Mouse (Mus musculus) embryo, embryonic 11.5 days (tissue): ENCODE data around the gene Aldob.
A peak's percentile ranks its signal among the peaks of the same experiment; 100 is the strongest.
"Not testable (repeated sequence)": the region's sequence is repeated elsewhere in the genome, so short reads cannot be mapped to it uniquely, and the experiment has no call there.

Source experiments
- DNase-seq: peaks from one replicate; pipeline ENCODE4 v3.0.0-alpha.2; 2012; ENCODE audit warnings: low read depth, low spot score

Aldob gene

DNA sequence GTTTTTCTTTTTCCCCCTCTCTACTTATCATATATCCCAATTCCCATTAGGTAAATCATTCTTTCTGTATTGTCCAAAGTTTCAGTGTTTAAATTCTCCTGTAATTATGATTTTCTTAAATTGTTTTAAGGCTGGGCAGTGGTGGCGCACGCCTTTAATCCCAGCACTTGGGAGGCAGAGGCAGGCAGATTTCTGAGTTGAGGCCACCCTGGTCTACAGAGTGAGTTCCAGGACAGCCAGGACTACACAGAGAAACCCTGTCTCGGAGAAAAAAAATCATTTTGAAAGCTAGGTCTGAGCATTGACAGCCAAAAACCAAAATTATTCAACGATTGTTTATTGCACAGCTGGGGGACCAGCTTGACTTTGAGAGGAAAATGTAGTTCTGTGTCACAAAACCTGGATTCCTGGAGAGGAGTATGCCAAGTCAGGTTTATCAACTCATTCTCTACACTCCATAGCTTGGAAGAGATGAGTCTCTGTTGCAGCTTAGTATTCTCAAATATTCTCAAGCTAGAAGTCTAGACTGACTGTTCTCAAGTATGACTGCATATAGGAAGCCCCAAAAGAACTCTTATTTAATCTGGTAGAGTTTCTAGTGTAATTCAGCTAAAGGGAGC lies 13.6 kb downstream of the Aldob start:
- no peak for DNase-seq

DNA sequence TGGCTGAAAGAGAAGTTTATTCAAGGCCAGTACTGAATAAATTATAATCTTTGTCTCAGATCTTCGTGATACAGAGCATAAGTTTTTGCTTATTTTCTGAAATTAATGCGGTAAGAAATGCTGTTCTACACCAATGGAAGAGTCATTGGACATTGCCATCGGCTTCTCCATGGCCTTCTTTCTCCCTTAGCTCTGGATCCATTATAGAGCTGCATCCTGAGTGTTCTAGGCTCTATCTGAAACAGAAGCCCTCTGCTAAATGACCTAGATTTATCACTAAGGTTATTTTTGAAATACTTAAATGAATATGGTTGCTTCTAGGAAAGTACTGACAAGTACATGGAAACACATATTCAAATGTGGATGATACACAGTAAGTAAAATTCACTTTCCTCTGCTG lies 14.3 kb downstream of the Aldob start:
- no peak for DNase-seq

DNA sequence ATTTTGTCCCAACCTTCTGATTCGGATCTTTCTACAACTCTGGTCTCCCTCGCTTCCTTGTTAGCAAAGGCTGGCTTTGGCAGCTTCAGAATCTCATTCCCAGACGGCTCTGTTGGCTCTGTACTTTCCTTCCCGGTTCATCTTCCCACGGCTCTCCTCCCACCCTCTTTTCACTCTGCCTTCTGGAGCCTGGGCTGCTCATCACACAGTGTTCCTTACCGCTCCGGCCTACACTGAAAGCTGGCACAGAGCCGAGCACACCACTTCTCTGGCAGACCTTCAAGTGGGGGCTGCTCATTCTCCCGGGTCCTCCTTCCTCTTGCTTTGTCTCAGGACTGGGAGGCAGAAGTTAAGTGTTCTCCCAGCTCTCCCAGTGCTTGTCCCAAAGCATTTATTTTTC lies 26.8 kb downstream of the Aldob start:
- DNase-seq, result no peak

DNA sequence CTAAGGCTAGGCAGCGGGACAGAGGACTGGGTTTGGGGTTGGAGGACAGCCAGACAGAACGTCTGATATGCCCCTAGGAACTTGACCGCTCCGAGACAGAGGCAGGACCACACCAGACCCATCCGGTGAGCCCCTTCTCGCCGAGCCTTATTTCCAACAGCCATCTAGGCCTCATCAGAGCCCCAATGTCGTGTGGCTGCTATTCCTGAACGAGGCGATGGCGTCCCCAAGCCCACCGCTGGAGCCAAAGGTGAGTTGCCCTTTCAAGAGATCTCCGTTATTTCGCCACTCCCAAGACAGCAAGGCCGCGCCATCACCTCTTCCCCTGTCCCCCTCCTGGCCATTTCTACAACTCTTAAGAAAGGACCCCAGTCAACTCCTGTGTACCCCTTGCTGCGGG lies 28.0 kb downstream of the Aldob start:
- DNase-seq, result no peak

DNA sequence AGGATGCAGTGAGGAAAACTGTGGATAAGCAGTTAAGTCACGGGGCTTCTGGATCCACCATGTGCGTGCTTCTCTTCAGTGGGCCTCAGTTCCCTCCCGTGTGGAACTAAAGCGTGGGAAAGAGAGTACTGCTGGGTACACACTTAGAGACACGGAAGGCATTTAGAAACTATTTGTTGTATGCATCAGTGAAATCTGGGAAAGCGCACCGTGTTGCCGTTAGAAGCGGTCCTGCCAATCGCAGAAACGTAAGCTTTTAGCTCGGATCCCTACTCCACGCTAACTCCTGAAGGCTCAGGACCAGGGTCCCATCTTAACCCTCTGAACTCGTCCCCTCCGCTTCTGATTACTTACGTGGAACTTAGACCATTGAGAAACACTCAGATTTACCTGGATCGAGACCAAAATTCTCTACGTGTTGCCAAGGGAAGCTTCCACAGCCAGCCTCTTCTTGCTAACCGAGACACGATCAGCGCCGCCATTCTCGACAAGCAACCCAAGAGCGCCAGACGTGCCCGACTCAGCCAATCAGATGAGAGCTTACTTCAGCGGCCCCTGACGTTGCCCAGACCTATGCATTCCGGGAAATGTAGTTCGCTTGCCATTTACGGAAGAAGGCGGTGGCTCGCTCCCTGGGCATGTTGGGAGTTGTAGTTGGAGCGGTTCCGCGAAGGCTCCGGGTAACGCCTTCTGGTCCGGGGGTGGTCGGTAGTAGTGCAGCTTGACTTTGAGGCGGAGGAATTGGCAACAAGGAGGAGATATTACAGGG lies 28.6 kb downstream of the Aldob start, which contains the start of the genes Mrpl50 and Zfp189:
TSS of gene Mrpl50 (minus strand) at position 522 of the 769 bp plus-strand sequence.
TSS of gene Zfp189 (plus strand) at position 605 of the 769 bp plus-strand sequence.
- DNase-seq, result peak; percentile 89

DNA sequence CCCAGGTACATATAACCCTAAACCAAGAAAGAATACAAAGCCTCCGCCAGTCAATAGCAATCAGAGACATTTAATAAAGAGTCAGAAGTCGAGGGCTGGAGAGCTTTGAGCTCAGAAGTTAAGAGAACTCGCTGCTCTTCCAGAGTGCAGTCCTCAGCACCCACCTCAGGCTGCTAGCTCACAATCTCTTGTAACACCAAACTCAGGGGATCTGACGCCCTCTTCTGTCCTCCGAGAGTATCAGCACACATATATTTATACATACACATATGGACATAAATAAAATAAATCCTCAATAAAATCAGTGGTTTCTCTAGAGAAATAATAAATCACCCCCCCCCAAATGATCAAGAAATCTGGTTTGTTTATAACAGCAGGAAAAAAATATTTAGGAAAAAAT lies 29.9 kb downstream of the Aldob start:
- DNase-seq, result no peak

DNA sequence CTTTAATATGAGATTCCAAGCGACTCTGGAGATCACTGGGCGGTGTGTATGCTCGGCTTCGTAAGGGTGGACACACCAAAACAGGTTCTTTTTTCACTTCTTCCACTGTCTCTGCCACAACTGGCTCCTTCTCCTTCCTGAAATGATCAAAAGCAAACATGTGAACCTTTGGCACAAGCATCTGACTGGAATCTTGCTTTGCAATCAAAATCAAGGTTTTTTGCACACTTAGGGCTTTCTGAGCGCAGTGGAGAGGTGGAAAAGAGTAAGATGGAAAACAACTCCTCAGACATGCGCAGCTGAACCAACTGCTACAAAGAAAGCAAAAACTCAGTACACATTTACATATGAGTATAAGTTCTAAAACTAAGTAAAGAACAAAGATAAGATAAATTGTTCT lies 34.9 kb downstream of the Aldob start:
- DNase-seq, result no peak

DNA sequence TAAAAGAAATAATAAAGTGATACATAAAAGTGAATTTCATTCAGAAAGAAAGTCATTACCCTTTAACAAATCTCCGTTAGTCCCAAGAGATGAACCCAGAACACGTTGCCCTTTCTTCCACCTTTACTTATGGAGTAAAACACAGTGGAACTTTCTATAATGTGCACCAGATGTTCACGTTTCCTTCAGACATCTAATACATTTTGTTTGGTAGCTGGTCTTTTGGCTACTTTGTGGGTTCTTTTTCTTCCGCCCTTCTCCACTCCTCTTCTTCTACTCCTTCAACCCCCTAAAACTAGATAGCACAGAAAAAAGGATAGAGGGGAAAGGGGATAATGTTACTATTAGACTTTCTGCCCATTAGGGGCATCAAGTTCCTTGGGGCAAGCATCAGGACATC lies 36.7 kb downstream of the Aldob start:
- no peak for DNase-seq

DNA sequence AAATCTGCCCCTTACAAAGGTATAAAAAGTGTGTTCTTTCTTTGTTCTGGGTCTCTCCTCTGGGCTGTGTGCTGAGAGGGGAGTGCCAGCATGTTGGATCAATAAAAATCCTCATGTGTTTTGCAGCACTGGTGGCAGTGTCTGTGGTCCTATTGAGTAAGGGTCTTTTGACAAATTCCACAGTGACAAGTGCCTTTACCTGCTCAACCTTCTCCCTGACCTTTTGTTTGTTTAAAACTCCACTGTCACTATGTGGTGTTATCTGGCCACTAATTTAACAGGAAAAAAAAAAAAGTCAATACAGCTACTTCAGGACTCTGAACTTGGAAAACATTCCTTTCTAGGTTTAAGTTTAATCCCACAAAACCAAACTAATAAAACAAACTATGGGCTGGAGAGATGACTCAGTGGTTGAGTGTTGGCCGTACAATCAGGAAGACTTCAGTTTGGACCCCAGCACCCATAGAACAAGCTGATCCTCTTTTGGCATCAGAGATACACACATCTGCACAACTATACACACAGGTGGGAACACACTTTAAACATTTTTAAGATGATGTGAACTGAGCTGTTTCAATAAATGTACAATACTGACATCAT lies 39.0 kb downstream of the Aldob start:
- DNase-seq, result not testable (repeated sequence)

DNA sequence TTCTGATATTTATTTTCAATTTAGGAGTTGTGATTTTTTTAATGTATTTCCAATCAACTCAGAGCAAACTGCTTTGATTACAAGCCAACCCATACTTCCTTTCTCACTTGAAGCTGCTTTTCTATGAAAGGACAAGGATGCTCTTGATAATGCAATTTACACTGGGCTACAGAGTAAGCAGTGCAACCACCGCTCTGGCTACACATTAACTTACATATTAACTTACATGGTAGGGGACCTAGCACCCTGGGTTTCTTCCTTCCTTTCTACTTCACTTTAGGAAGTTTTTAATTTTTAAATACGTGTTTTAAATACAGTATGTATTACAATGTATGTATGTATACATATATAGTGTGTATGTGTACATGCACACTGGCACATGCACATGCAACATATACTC lies 40.2 kb downstream of the Aldob start:
- no peak for DNase-seq

DNA sequence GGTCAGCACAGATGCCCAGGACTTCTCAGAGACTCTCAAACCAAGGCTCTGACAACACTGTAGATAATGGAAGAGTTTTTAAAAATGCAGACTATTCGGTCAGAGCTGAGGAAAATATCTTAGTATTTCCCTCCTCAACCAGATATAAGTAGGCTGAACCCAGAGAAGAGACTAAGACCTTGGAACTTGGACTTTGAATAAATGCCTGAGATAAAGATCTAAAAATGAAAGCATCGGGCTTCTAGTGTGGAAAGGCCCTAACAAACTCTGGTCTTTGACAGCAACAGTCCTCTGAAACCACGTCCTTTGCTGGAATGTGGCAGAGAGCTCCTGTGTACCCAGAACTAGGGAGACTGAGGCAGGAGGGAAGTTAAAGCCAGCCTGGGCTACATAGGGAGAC lies 43.0 kb downstream of the Aldob start, which contains the start of gene Baat:
TSS of gene Baat (minus strand) at position 172 of the 400 bp plus-strand sequence.
- no peak for DNase-seq

DNA sequence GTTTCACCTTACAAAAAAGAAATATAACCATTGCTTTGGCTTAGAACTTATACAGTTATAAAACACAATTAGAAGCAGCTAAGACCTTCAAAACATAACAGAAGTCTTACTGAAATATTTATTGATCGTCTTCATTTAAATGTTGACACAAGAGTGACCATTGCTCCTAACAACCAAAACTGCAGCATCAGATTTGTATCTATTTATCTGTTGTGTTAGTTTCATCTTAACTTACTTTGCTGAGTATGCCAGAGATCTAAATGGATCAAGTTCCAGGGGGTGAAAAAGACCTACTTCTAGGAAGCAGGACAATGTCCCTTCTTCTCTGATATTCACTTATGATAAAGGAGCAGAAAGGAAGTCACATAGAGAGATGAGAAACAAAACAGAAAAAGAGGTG lies 45.8 kb downstream of the Aldob start:
- DNase-seq, result no peak
